Mouse (Mus musculus) right cerebral cortex, postnatal 25 days (tissue): ENCODE data around the gene Usp12.
A peak's percentile ranks its signal among the peaks of the same experiment; 100 is the strongest.
"Not testable (repeated sequence)": the region's sequence is repeated elsewhere in the genome, so short reads cannot be mapped to it uniquely, and the experiment has no call there.

ENCODE experiments used
- DNase-seq: peaks from one replicate; pipeline ENCODE4 v3.0.0; 2022

Gene Usp12

GRCm38 (mm10) chr5:146736348-146736747 lies 58.5 kb downstream of the Usp12 start:
- DNase-seq, result no peak

DNA sequence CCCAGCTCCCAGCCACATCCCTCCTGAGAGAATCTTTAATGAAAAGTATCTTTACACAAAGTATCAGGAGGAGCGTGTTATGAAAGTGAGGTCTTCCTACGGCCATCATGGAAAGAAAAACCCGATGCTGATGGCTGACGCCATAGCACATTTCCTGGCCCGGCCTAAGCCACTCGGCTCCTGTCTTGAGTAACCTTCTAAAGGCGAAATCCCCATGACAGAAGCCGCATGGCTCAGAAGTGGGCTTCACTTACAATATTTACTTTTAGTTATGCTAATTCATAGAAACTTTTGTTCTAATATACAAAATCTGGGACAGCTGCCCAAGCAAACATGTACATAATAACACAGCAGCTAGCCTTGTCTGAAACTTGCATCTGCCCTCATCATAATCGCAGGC lies 59.8 kb downstream of the Usp12 start:
- DNase-seq, result not testable (repeated sequence)

- DNase-seq, result no peak
Measured at GRCm38 (mm10) chr5:146733888-146734640, 60.7 kb downstream of the Usp12 start.

DNA sequence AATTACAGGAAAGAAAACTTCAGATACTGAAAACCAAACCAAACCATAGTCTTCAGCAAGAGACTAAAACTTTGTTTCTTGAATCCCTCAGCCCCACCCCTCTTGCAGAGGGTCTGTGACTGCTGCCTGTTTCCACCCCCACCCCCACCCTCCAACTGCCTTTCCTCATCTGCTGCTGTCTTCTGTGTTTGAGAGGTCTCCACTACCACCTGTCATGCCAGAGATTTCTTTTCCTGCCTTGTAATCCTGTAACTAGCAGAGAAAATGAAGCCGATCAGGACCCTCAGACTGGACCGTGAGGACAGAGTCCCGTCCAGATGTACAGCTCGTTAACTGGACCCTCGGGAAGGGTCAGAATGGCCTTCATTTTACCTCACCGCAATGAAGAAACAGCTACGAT lies 61.4 kb downstream of the Usp12 start:
- DNase-seq, result no peak

DNA sequence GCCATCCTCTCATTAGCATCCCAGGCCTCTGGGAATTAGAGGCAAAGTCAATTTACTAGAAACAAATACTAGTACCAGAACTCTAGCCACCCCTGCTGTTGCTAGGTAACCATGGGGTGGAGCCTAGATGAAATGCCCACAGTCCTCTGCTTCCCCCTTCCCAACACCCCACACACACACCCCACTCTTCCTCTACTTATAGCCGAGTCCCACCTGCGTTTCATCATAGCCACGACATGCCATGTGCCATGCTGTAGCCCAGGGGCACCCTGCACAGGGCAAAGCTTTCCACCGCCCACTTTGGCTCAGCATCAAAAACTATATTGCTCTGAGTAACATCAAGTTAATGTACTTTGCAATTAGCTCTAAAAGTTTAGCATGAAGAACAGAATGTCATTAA lies 67.8 kb downstream of the Usp12 start:
- DNase-seq, result no peak

DNA sequence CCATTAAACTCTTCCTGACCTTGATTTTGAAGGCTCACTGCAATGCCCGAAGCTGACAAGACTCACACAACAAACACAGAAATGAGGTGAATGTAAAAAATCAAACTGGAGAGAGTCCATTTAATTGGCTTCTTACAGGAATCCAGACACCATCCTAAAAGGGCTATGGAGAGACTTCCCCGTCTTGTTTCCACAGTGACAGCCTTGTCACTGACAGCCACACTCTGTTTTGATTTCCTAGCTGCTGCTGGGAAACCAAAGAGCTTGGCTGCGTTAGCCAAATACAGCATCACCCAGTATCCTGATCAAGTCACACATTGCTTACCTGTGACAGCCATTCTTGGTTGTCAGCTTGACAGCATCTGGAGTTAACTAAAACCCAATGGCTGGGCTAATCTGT lies 69.8 kb downstream of the Usp12 start:
- DNase-seq, result no peak

- DNase-seq, result no peak
Measured at GRCm38 (mm10) chr5:146723452-146723851, 71.4 kb downstream of the Usp12 start.

DNA sequence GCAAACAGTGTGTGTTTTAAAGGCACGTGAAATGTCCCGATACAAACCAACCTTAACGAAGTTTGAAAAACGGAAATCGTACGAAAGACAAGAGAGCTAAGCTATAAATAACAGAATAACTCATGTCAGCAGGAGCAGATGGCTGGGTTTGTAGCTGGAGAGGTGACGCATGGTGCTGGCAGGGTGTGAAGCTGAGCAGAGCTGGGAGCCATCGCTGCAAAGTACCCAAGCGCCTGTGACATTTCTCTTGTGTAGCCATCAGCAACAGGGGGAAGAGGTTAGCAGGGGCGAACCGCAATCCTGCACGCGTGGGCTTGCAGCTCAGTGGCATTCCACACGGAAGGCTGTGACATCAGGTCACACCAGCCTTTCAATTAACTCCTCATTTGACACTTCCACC lies 72.6 kb downstream of the Usp12 start:
- no peak for DNase-seq

DNA sequence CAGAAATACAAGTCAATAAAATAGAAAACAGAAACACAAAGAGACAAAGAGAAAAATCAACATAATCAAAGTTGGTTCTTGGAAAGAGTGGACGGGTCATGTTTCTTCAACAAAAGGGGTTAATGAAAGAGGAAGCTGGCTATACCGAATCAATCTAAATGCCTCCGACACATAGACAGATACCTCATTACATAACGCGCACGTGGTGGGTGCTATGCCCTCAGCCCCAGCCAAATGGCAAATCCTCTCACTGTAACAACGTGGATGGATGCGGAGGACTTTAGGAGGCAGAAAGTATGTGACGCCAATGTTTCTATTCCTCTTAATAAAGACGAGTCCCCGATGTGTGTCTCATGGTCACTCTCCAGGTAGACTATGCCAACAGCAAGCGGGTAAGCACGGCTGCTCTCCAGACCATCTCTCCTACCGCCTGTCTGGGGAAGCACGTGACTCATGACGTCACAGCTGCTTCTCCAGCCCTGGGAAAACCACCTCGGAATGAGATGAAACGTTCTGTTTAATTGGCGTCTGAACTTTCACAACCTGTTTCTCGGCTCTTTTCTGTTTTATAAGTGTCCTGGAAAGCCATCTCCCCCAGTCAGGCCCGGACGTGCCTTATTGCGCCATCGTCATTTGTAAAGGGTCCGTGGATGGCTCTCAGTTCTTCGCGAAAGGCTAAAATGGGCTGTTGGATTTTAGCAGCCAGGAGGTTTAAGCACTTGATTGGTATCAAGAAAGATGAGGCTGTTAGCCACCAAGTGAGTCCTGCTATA lies 75.0 kb downstream of the Usp12 start:
- DNase-seq, result no peak

DNA sequence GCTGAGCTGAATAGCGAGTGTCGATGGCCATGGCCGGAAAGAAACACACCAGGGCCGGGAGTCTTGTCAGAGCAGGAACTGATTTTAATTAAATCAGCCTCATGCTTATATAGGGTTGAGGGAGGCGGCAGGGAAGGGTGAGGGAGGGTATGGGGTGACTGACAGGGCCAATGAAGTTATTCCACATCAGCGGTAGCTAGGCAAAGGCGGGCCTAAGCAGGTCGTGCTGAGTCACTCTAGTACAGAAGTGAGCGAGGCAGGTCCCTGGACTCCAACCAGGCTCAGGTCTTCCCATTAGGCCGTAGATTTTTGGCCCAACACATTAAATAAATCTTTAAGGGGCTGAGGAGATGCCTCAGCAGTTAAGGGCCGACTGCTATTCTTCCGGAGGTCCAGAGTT lies 81.0 kb downstream of the Usp12 start:
- no peak for DNase-seq

DNA sequence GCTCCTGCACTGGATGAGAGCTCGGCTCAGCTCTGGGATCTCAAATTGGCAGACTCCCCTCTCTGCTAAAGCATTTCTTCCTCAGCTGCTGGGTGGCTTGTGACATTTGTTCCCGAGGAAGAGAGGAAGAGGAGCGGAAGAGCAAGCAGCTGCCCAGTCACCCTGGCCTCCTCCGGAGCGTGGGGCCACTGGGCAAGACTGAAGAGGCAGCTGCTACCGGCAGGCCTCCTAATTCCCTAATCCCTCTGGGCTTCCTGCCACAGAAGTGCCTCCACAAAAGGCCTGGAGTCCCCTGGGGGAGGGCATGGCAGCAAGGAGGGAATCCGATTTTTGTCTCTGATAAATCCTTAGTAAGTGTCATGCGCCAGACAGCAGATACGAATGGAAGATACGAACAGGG lies 81.7 kb downstream of the Usp12 start:
- no peak for DNase-seq

- no peak for DNase-seq
Measured at GRCm38 (mm10) chr5:146712282-146712918, 82.4 kb downstream of the Usp12 start.

- no peak for DNase-seq
Measured at GRCm38 (mm10) chr5:146709361-146709760, 85.4 kb downstream of the Usp12 start.

GRCm38 (mm10) chr5:146705815-146706408 lies 88.9 kb downstream of the Usp12 start:
- DNase-seq, result peak; percentile 82

- DNase-seq, result no peak
Measured at GRCm38 (mm10) chr5:146705411-146705810, 89.4 kb downstream of the Usp12 start.

GRCm38 (mm10) chr5:146704241-146704640 lies 90.6 kb downstream of the Usp12 start:
- DNase-seq, result no peak

DNA sequence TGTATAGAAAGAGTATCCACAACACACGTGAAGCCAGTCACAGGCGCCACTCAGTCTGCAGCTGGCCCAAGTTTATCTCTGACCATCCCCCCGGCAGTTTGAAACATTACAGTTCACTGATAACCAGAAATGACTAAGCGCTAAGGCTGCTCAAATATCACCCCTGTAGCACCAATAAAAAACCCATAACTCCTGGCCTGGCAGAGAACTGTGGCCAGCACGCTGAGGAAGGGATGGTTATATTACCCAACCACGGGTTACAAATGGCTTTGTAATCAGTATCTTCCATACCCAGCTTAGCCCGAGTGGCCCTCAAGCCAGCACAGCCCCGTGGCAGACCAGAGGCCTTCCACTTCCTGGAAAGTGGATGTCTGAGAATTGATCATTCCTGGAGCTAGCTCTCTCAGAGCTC lies 91.1 kb downstream of the Usp12 start:
- DNase-seq, result no peak

DNA sequence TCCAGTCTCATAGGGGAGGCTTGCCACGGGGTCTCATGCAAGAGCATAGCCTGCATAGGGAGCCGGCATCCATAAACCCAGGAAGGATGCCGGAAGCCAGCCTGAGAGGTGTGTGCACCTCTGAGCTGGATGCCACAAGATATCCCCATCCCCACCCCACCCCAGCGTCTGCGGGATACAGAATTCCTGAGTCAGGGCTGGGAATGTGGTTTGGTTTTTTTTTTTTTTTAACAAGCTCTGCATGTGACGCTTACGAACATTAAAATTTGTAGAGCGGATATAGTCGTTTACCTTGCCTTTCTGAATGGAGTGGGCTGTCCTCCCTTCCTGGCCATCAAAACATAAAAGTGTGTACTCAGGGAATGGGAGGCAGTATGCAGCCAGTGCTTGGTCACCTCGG lies 94.7 kb downstream of the Usp12 start:
- no peak for DNase-seq

- DNase-seq, result no peak
Measured at GRCm38 (mm10) chr5:146699433-146700019, 95.3 kb downstream of the Usp12 start.

GRCm38 (mm10) chr5:146695543-146695942 lies 99.3 kb downstream of the Usp12 start:
- no peak for DNase-seq

- DNase-seq, result no peak
Measured at GRCm38 (mm10) chr5:146692976-146693361, 101.8 kb downstream of the Usp12 start.

DNA sequence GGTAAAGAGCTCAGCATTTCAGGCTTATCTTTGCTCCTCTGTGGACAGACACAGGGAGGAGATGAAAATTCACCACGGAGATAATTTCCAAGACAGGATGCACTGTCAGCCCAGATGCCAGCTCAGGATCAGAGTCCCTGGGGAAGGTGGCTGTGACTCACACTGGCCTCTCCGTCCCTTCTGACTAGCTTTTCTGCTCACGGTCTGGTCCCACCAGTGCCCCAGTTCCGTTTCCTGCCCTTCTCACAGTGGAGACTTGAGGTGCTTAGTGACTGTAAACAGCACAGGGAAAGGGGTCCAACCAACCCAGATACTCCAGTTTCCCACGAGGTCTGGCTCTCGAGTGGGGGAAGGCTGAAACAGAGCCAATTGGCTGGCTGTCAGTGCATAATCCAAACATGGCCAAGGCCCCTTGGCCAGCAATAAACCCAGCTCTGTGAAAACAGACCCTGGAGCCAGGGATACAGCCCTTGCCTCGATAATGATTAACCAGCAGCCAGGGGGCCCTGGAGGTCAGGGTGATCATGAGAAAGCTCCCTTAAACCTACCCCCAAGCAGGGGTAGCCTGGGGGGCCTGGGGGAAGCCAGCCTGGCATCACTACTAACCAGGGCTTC lies 102.3 kb downstream of the Usp12 start:
- DNase-seq, result no peak

- DNase-seq, result no peak
Measured at GRCm38 (mm10) chr5:146691745-146692144, 103.1 kb downstream of the Usp12 start.
